ENCODE assay signal across 9 mouse cellular contexts in the genomic region with DNA sequence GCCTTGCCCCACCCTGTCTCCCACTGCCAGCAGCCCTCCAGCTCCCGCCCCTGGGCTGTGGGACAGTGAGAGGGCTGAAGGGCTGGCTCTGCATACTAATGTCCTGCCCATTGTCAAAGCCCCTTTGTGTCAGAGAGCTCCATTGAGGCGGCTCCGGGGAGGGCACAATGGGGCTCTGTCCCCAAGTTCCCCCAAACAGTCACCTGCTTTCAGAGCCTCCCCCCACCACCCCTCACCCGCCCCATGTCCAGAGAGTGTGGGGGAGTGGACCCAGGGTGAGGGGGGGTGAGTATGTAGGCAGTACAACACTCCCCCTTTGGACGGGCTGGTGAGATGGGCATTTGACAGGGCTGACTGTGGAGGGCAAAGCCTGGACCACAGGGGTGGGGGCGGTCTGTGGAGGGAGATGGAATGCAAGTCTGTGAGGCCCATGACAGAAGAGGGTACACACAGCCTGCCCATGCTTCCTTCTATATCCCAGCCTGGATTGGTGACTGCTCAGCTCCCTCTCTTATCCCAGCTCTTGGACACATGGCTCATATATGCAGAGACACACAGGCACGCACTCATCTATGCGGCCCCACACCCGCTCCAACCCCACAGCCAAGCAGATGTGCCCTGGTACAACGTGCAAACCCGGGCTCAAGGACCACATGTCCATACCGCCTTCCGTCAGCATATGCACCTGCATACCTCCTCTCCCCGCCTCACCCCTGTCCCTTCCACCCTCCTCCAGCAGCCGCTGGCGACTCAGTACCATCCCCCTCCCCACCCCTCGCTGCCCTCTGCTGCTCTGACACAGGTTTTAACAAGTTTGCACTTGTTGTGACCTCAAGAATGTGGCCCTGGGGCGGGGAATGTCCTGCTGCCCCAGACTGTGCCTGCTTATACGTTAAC. TPM values are rescaled to one million over a fixed set of nuclear protein-coding genes. Genes with fewer than 3 reads are reported as not detected.
DNase-seq lines count a peak whose midpoint lies in the region; ATAC-seq and TF ChIP-seq lines count a peak whose summit lies in the region.
"Had no signal": no experiment of that assay in that cellular context is flagged by ENCODE, and none has a peak within 500 bp of the region (broad histone marks: within the 10 kb centered on the region; RNA-seq: fewer than 3 reads in every experiment).

No protein-coding gene starts in this region.

- no peak overlapping the region for H3K27ac ChIP-seq in heart, embryonic 15.5 days
- H3K27ac ChIP-seq in forebrain, postnatal 0 days (ENCODE audit: low read depth, low read length): peak overlapping the region; percentile 67
- peak overlapping the region; percentile 98 for H3K27ac ChIP-seq in midbrain, embryonic 10.5 days (replicated peaks)

- 16% methylated on average over 18 of the region's 19 CpGs for WGBS in heart, embryonic 15.5 days
- 5% methylated on average over 19 of the region's 19 CpGs for WGBS in forebrain, postnatal 0 days
- WGBS in midbrain, embryonic 10.5 days: 8% methylated on average over 19 of the region's 19 CpGs

- no peak overlapping the region for H3K4me3 ChIP-seq in heart, embryonic 15.5 days
- H3K4me3 ChIP-seq in forebrain, postnatal 0 days (ENCODE audit: low read depth, low read length): no peak overlapping the region
- peak overlapping the region; percentile 41 for H3K4me3 ChIP-seq in midbrain, embryonic 10.5 days

- no peak for DNase-seq in heart, postnatal 36 days
- peak; percentile 82 for DNase-seq in ZHBTc4 (ENCODE audit: low read depth, low spot score)
- DNase-seq in forebrain, postnatal 0 days: peak; percentile 72
- peak; percentile 86 to 94 for DNase-seq in kidney, postnatal 4 days
- peak; percentile 91 for DNase-seq in midbrain, embryonic 10.5 days (ENCODE audit: low spot score)
- peak; percentile 79 for DNase-seq in telencephalon, adult 2 months (ENCODE audit: low read depth, low spot score)
- DNase-seq in gastrocnemius, adult 18-20 months (ENCODE audit: low spot score): no peak

- H3K36me3 ChIP-seq in heart, embryonic 15.5 days: no peaks in the 10 kb centered on the region
- H3K36me3 ChIP-seq in forebrain, postnatal 0 days (ENCODE audit: insufficient read depth): no peaks in the 10 kb centered on the region
- H3K36me3 ChIP-seq in midbrain, embryonic 10.5 days: no peaks in the 10 kb centered on the region

- intact Hi-C loops in heart, postnatal 36 days (cut with DNase I): no loop called here

- H3K9ac ChIP-seq in heart, embryonic 15.5 days: no peak overlapping the region
- H3K9ac ChIP-seq in forebrain, postnatal 0 days: 0 out of 2 replicates have a peak overlapping the region, but pooled peaks have one; percentile 14

- H3K4me1 ChIP-seq in heart, embryonic 15.5 days (replicated peaks): peaks cover 9% of the 10 kb centered on the region
- no peaks in the 10 kb centered on the region for H3K4me1 ChIP-seq in forebrain, postnatal 0 days (ENCODE audit: insufficient read depth)
- peaks cover 76% of the 10 kb centered on the region for H3K4me1 ChIP-seq in midbrain, embryonic 10.5 days

- no peaks in the 10 kb centered on the region for H3K9me3 ChIP-seq in heart, embryonic 15.5 days (replicated peaks)
- no peaks in the 10 kb centered on the region for H3K9me3 ChIP-seq in forebrain, postnatal 0 days (ENCODE audit: low read length)
- no peaks in the 10 kb centered on the region for H3K9me3 ChIP-seq in midbrain, embryonic 10.5 days (replicated peaks)

- ATAC-seq in heart, embryonic 15.5 days (replicated peaks; ENCODE audit: insufficient number of reproducible peaks, insufficient read depth, low FRiP score, low read depth): no peak
- peak; percentile 95 for ATAC-seq in forebrain, postnatal 0 days

- 0 out of 2 replicates have a peak overlapping the region, but pooled peaks have one; percentile 26 for H3K4me2 ChIP-seq in heart, embryonic 15.5 days
- peak overlapping the region; percentile 28; the same call in 1 of the 2 replicates for H3K4me2 ChIP-seq in forebrain, postnatal 0 days (ENCODE audit: low read depth)

- peaks cover 59% of the 10 kb centered on the region for H3K27me3 ChIP-seq in heart, embryonic 15.5 days
- H3K27me3 ChIP-seq in forebrain, postnatal 0 days (ENCODE audit: insufficient read depth, low read length): no peaks in the 10 kb centered on the region
- H3K27me3 ChIP-seq in midbrain, embryonic 10.5 days (ENCODE audit: low read depth, poor library complexity, severe bottlenecking): peaks cover 62% of the 10 kb centered on the region

- TF ChIP-seq CTCF in forebrain, postnatal 0 days (IDR thresholded peaks at IDR 0.05; ENCODE audit: low read depth): no peak

RNA-seq across cellular contexts. Expression of gene Kcnj10, which starts 9.2 kb away (rescaled TPM):
- polyA plus RNA-seq in heart, embryonic 15.5 days (2015; fragmentation: Nextera tagmentation; extraction: Ambion mirVana): 0.03 and 0.06 TPM in 2 replicates
- under 1 TPM; 0.05 to 0.11 TPM for total RNA-seq in heart, postnatal 36 days (2021)
- total RNA-seq in forebrain, postnatal 0 days (2014; rRNA removed): 3.2 and 4.1 TPM in 2 replicates
- 1.4 and 2.9 TPM in 2 replicates for polyA plus RNA-seq in forebrain, postnatal 0 days (2015; fragmentation: Nextera tagmentation; extraction: Ambion mirVana)
- 0.46 and 0.75 TPM in 2 replicates for polyA plus RNA-seq in midbrain, embryonic 10.5 days (2016; fragmentation: Nextera tagmentation; extraction: Ambion mirVana)
- total RNA-seq in gastrocnemius, adult 18-20 months (2021): under 1 TPM; 0.05 to 0.17 TPM

RNA-seq across cellular contexts. Expression of gene Kcnj9, which starts 21.0 kb away (rescaled TPM):
- polyA plus RNA-seq in heart, embryonic 15.5 days (2015; fragmentation: Nextera tagmentation; extraction: Ambion mirVana): not detected in 2 replicates
- not detected for total RNA-seq in heart, postnatal 36 days (2021)
- 7.5 and 8.6 TPM in 2 replicates for total RNA-seq in forebrain, postnatal 0 days (2014; rRNA removed)
- 2.9 and 4.8 TPM in 2 replicates for polyA plus RNA-seq in forebrain, postnatal 0 days (2015; fragmentation: Nextera tagmentation; extraction: Ambion mirVana)
- 0.23 and 0.61 TPM in 2 replicates for polyA plus RNA-seq in midbrain, embryonic 10.5 days (2016; fragmentation: Nextera tagmentation; extraction: Ambion mirVana)
- not detected for total RNA-seq in gastrocnemius, adult 18-20 months (2021)
- total RNA-seq: MEL had no signal

RNA-seq across cellular contexts. Expression of gene Pigm, which starts 26.2 kb away (rescaled TPM):
- polyA plus RNA-seq in heart, embryonic 15.5 days (2015; fragmentation: Nextera tagmentation; extraction: Ambion mirVana): 3.2 and 3.6 TPM in 2 replicates
- 1 to 10 TPM; 4.4 to 4.8 TPM for total RNA-seq in heart, postnatal 36 days (2021)
- 10.4 and 14.5 TPM in 2 replicates for total RNA-seq in forebrain, postnatal 0 days (2014; rRNA removed)
- 1.9 and 2.3 TPM in 2 replicates for polyA plus RNA-seq in forebrain, postnatal 0 days (2015; fragmentation: Nextera tagmentation; extraction: Ambion mirVana)
- 9.3 and 9.9 TPM in 2 replicates for polyA plus RNA-seq in midbrain, embryonic 10.5 days (2016; fragmentation: Nextera tagmentation; extraction: Ambion mirVana)
- total RNA-seq in gastrocnemius, adult 18-20 months (2021): 1 to 10 TPM; 3.0 to 3.3 TPM

RNA-seq across cellular contexts. Expression of gene Atp1a2, which starts 52.3 kb away (rescaled TPM):
- polyA plus RNA-seq in heart, embryonic 15.5 days (2015; fragmentation: Nextera tagmentation; extraction: Ambion mirVana): 17.4 and 17.9 TPM in 2 replicates
- 100 to 1,000 TPM; 604 to 624 TPM for total RNA-seq in heart, postnatal 36 days (2021)
- total RNA-seq in forebrain, postnatal 0 days (2014; rRNA removed): 213 and 294 TPM in 2 replicates
- polyA plus RNA-seq in forebrain, postnatal 0 days (2015; fragmentation: Nextera tagmentation; extraction: Ambion mirVana): 54.4 and 75.2 TPM in 2 replicates
- polyA plus RNA-seq in midbrain, embryonic 10.5 days (2016; fragmentation: Nextera tagmentation; extraction: Ambion mirVana): 3.0 and 4.3 TPM in 2 replicates
- total RNA-seq in gastrocnemius, adult 18-20 months (2021): 1,000 to 10,000 TPM in 1 of 2 experiments, 100 to 1,000 TPM in 1; 896 to 1,049 TPM
- total RNA-seq: MEL had no signal

Comparison
In these comparisons a context has a peak if more than half of its experiments do, and no peak if none do; other contexts are left out.
1. DNase-seq: peak in ZHBTc4 (single experiment), forebrain, postnatal 0 days (single experiment), kidney, postnatal 4 days (2 of 2), midbrain, embryonic 10.5 days (single experiment) and telencephalon, adult 2 months (single experiment); none in heart, postnatal 36 days (0 of 2) and gastrocnemius, adult 18-20 months (single experiment).